ENCODE assay signal across 12 mouse cellular contexts in genomic region chr3:35332534-35333272, GRCm38 (mm10).
DNase-seq lines count a peak whose midpoint lies in the region; ATAC-seq lines count a peak whose summit lies in the region.
"Had no signal": no experiment of that assay in that cellular context is flagged by ENCODE, and none has a peak within 500 bp of the region (broad histone marks: within the 10 kb centered on the region; RNA-seq: fewer than 3 reads in every experiment).

No protein-coding gene starts in this region.

- no peaks in the 10 kb centered on the region for H3K36me3 ChIP-seq in kidney, embryonic 16.5 days (ENCODE audit: insufficient read depth, low read length)
- no peaks in the 10 kb centered on the region for H3K36me3 ChIP-seq in forebrain, embryonic 11.5 days (ENCODE audit: control insufficient read depth, insufficient read depth, low read length)
- H3K36me3 ChIP-seq in limb, embryonic 11.5 days (ENCODE audit: control insufficient read depth, insufficient read depth, low read length) = no peaks in the 10 kb centered on the region
- no peaks in the 10 kb centered on the region for H3K36me3 ChIP-seq in neural tube, embryonic 13.5 days

- H3K9ac ChIP-seq in kidney, embryonic 16.5 days (replicated peaks; ENCODE audit: low read length) = no peak overlapping the region
- H3K9ac ChIP-seq in forebrain, embryonic 11.5 days (ENCODE audit: low read length) = 0 out of 2 replicates have a peak overlapping the region, but pooled peaks have one; percentile 3
- no peak overlapping the region for H3K9ac ChIP-seq in limb, embryonic 11.5 days (ENCODE audit: low read length)
- peak overlapping the region; percentile 31; the same call in 1 of the 2 replicates for H3K9ac ChIP-seq in neural tube, embryonic 13.5 days
- H3K9ac ChIP-seq: lung, embryonic 14.5 days had no signal

- no peak for DNase-seq in kidney, adult 11 months
- DNase-seq in forebrain, embryonic 11.5 days (ENCODE audit: low spot score) = peak; percentile 84
- DNase-seq in limb, embryonic 11.5 days (ENCODE audit: low spot score) = no peak
- no peak for DNase-seq in cerebellum, adult 9-10 months
- DNase-seq in urinary bladder, adult 18-20 months (ENCODE audit: low spot score in 2 of 2) = no peak
- DNase-seq in adrenal gland, adult 2 months = no peak
- DNase-seq: cerebellum, adult 11 months; lung, embryonic 14.5 days; thymus, postnatal 4 days had no signal

- peak overlapping the region; percentile 39 for H3K4me2 ChIP-seq in kidney, embryonic 16.5 days (replicated peaks; ENCODE audit: low read depth, low read length)
- peak overlapping the region; percentile 29 for H3K4me2 ChIP-seq in forebrain, embryonic 11.5 days (ENCODE audit: low read depth, low read length, severe bottlenecking)
- H3K4me2 ChIP-seq in limb, embryonic 11.5 days (ENCODE audit: low read depth, severe bottlenecking) = peak overlapping the region; percentile 24
- peak overlapping the region; percentile 39 for H3K4me2 ChIP-seq in neural tube, embryonic 13.5 days
- H3K4me2 ChIP-seq: lung, embryonic 14.5 days had no signal

- no peak overlapping the region for H3K27ac ChIP-seq in kidney, embryonic 16.5 days (ENCODE audit: low read length)
- peak overlapping the region; percentile 80 for H3K27ac ChIP-seq in forebrain, embryonic 11.5 days (ENCODE audit: low read depth, low read length)
- H3K27ac ChIP-seq in limb, embryonic 11.5 days (replicated peaks; ENCODE audit: low read depth, low read length) = no peak overlapping the region
- H3K27ac ChIP-seq in neural tube, embryonic 13.5 days (replicated peaks) = peak overlapping the region; percentile 76

- H3K4me1 ChIP-seq in kidney, embryonic 16.5 days (ENCODE audit: insufficient read depth, low read length) = no peaks in the 10 kb centered on the region
- H3K4me1 ChIP-seq in forebrain, embryonic 11.5 days (replicated peaks; ENCODE audit: control insufficient read depth, insufficient read depth, low read length) = peaks cover 6% of the 10 kb centered on the region; the same call in 1 of the 2 replicates
- H3K4me1 ChIP-seq in limb, embryonic 11.5 days (ENCODE audit: control insufficient read depth, insufficient read depth, low read length) = peaks cover 6% of the 10 kb centered on the region; the same call in 1 of the 2 replicates
- peaks cover 28% of the 10 kb centered on the region for H3K4me1 ChIP-seq in neural tube, embryonic 13.5 days (replicated peaks)

- H3K27me3 ChIP-seq in kidney, embryonic 16.5 days (ENCODE audit: insufficient read depth, low read length) = no peaks in the 10 kb centered on the region
- no peaks in the 10 kb centered on the region for H3K27me3 ChIP-seq in forebrain, embryonic 11.5 days (ENCODE audit: control insufficient read depth, insufficient read depth, low read length)
- H3K27me3 ChIP-seq in limb, embryonic 11.5 days (ENCODE audit: control insufficient read depth, insufficient read depth, low read length) = no peaks in the 10 kb centered on the region
- no peaks in the 10 kb centered on the region for H3K27me3 ChIP-seq in neural tube, embryonic 13.5 days

- no peak for ATAC-seq in kidney, embryonic 16.5 days (ENCODE audit: low FRiP score, low TSS enrichment)
- ATAC-seq in forebrain, embryonic 11.5 days (replicated peaks; ENCODE audit: low FRiP score) = peak; percentile 84
- no peak; the same call in 1 of the 2 replicates for ATAC-seq in limb, embryonic 11.5 days (ENCODE audit: insufficient number of reproducible peaks, low FRiP score, low TSS enrichment, low read depth)
- peak; percentile 86 for ATAC-seq in neural tube, embryonic 13.5 days (ENCODE audit: low read depth)
- ATAC-seq: activated CD4-positive, CD25-positive, alpha-beta regulatory T cell, adult 4 months had no signal

- H3K4me3 ChIP-seq in kidney, embryonic 16.5 days (ENCODE audit: low read length) = 0 out of 2 replicates have a peak overlapping the region, but pooled peaks have one; percentile 1
- H3K4me3 ChIP-seq in forebrain, embryonic 11.5 days (ENCODE audit: low read depth, low read length) = no peak overlapping the region
- H3K4me3 ChIP-seq in limb, embryonic 11.5 days (ENCODE audit: low read depth, low read length) = no peak overlapping the region
- H3K4me3 ChIP-seq in neural tube, embryonic 13.5 days = no peak overlapping the region

- WGBS in kidney, embryonic 16.5 days = 22% methylated on average over 18 of the region's 18 CpGs
- WGBS in forebrain, embryonic 11.5 days = 2% methylated on average over 18 of the region's 18 CpGs
- 5% methylated on average over 18 of the region's 18 CpGs for WGBS in limb, embryonic 11.5 days
- WGBS in neural tube, embryonic 13.5 days = 3% methylated on average over 18 of the region's 18 CpGs

- no peaks in the 10 kb centered on the region for H3K9me3 ChIP-seq in kidney, embryonic 16.5 days (ENCODE audit: low read length)
- H3K9me3 ChIP-seq in forebrain, embryonic 11.5 days (ENCODE audit: control insufficient read depth, low read length) = no peaks in the 10 kb centered on the region
- no peaks in the 10 kb centered on the region for H3K9me3 ChIP-seq in limb, embryonic 11.5 days (ENCODE audit: control insufficient read depth, low read length)
- no peaks in the 10 kb centered on the region for H3K9me3 ChIP-seq in neural tube, embryonic 13.5 days

Comparison
In these comparisons a context has a peak if more than half of its experiments do, and no peak if none do; other contexts are left out.
1. ATAC-seq: peak in forebrain, embryonic 11.5 days (single experiment) and neural tube, embryonic 13.5 days (single experiment); none in kidney, embryonic 16.5 days (single experiment) and limb, embryonic 11.5 days (single experiment).
2. H3K27ac ChIP-seq: peak in forebrain, embryonic 11.5 days (single experiment) and neural tube, embryonic 13.5 days (single experiment); none in kidney, embryonic 16.5 days (single experiment) and limb, embryonic 11.5 days (single experiment).
3. H3K9ac ChIP-seq: peak in forebrain, embryonic 11.5 days (single experiment) and neural tube, embryonic 13.5 days (single experiment); none in kidney, embryonic 16.5 days (single experiment) and limb, embryonic 11.5 days (single experiment).
4. Peak in every context shown above with its lines, with median percentiles within 50 percentile points of each other: H3K4me2 ChIP-seq.